Mouse (Mus musculus) erythroblast, adult 5-6 weeks (primary cell): ENCODE results near the gene D17Wsu92e. TPM values are rescaled to one million over a fixed set of nuclear protein-coding genes. Genes with fewer than 3 reads are reported as not detected.

Source experiments
- ATAC-seq: replicated peaks from 2 replicates; pipeline ENCODE4 v1.8.0; 2016; ENCODE audit warnings: moderate number of reproducible peaks, mild to moderate bottlenecking, moderate TSS enrichment, inconsistent platforms; ENCODE audit not compliant: poor library complexity, low FRiP score, severe bottlenecking
- total RNA-seq, 2 experiments: library from RNA; stranded (forward) in 1 of 2; stranded (reverse) in 1 of 2; fragments of 150-400 nt in 1 of 2; fragments of 200-764, 138-1000 nt in 1 of 2; gene quantifications; 2 replicates each; pipeline versions ENCODE4 v1.2.3 to v1.2.4; 2015 to 2017; ENCODE audit warnings: low replicate concordance in 2 of 2

D17Wsu92e gene
- total RNA-seq, 2 experiments from 2014 or later, result 63.8 to 193 TPM

DNA sequence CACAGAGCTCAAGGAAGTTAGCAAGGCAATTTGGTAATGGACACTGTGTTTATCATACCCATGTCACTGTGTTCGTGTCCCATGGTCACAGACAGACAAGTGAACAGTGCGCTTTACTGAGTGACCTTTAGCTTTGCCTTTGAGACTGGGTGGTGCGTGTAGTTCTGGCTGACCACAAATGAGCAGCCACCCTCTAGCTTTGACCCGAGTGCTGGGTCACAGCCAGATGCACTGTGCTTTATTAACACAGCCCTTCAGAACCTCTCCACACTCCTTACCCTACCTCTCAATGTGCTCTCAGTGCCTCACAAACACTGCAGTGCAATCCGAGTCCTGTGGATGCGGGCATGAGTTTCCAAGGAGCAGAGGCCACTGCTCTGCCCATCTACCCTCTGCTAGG is 27.3 kb downstream of the D17Wsu92e start:
- ATAC-seq, result no peak

DNA sequence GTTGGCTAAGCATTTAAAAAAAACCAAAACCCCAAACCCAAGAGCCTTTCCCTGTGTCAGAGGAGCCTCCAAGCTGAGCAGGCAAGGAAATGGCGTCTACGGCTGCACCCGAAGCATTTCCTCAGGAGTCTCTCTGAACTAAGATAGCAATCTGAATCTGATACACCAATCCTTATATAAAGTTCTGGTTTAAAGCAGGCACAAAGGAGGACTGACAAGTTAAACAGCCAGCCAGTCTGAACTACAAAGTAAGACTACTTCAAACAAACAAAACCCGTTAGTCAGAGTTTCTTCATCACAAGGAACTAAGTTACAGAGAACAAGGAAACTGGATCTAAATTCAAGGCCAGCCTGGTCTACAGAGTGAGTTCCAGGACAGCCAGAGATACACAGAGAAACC is 27.9 kb downstream of the D17Wsu92e start:
- ATAC-seq, result no peak

DNA sequence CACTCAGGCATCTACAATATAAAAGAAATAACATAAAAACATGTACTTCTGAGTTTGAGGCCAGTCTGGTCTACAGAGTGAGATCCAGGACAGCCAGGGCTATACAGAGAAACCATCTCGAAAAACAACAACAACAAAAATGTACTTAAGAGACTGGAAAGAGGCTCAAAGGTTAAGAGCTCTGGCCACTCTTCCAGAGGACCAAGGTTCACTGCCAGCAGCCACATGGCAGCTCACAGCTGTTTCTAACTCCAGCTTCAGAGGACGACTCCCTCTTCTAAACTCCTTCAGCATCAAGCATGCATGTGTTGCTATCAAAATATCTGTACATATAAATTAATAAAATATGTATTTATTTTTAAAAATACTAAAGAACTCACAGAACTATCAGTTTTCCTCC is 28.9 kb downstream of the D17Wsu92e start:
- ATAC-seq, result no peak

DNA sequence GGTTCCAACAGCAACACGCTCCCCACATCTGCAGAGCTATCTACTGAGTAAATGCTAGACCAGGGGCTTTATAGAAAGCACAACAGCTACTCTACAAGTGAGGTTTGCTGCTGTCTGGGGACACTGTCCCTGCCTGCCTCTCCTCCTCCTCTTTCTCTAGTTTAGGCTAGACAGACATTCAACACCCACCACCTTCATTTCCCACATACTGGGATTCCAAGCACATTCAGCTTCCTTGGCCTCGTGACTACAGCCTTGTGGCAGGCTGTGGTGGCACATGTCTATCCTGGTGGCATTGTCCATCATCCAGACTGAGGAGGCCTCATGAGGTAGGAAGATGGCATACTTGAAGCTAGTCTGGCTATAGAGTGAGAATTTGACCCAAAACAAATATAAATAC is 29.5 kb downstream of the D17Wsu92e start:
- ATAC-seq, result no peak

DNA sequence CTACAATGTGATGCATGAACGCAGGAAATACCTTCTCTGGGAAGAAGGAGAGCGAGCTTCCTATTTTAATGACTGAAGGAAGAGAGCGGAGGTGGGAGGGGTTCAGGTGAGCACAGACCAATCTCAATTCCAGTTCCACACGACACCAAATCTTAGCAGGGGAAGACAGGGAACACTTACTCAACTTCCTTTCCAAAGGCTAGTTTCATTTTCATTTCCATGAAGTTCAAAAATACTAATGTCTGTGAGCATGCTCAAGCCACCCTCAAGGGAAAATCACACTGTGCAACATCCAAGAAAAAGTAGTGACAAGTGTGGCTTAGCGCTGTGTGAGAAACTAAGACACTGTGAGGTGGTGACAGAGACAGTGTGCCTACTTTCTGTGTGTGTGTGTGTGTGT is 30.4 kb downstream of the D17Wsu92e start:
- no peak for ATAC-seq

DNA sequence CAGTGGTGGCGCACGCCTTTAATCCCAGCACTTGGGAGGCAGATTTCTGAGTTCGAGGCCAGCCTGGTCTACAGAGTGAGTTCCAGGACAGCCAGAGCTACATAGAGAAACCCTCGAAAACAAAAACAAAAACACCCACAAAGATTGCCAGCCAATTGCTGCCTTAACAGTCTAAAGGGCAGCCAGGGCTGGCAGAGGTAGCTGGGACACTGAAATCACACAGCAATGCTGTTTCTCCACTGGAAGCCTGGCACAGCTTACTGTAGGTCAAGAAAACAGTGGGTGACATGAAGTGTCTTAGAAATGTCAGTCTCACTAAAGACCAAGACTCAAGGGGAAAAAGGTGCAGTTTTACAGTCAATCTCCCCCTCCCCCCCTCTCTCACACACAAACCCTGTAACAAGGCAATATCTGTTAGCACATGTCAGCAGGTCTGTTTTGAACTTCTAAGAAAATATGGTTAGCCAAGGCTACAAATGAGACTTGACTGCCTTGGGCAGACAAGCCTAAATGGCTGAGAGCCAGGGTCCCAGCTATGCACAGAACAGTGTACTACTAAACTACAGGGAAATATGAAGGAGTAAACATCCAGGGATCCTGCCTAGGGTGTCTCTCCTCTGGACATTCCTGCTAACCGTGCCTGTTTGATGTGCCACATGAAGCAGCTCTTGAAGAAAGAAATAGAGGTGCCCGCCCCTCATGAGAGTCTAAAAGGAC is 31.8 kb downstream of the D17Wsu92e start:
- no peak for ATAC-seq

DNA sequence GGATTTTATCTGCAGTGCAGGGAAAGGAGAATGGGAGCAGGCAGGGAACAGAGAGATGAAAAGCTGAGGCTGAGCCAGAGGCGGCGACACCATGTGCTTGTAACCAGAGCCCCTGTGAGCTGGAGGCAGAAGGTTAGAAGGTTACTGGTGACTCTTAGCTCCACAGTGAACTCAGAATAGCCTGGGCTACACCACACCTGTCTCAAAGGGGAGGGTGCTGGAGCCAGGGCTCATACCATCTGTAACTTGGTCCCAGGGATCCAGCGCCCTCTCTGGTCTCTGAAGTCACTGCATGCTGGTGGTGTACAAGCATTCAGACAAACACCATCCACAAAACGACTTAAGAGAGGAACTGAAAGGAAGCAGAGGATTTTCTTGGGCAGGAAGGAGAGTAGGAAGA is 36.9 kb downstream of the D17Wsu92e start:
- ATAC-seq, result no peak

DNA sequence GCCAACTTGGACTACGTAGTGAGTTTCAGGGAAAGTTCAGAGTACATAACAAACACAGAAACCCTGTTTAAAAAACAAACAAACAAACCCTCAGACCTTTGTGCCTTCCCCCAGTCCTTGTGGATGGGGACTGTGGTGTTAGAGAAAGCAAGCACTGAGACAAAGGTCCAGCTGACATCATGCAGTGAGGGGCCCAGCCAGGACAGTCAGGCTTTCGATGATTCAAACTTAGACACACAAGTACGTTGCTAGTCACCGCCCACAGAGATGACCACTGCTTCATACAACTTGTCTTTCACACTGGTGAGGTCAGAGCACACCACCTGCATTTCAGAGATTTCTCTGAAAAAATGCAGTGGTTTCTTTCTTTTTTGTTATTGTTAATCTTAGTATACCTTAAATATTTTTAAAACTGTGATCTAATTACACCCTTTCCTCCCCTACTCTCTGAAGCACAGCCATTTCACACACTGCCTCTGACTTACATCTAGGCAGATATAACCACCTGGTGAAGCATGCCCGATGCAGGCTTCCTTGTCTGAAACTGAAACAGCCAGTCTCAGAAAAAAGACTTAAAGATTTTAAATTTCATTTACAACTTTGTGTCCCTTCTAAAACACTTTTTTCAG is 39.3 kb downstream of the D17Wsu92e start:
- ATAC-seq, result no peak

DNA sequence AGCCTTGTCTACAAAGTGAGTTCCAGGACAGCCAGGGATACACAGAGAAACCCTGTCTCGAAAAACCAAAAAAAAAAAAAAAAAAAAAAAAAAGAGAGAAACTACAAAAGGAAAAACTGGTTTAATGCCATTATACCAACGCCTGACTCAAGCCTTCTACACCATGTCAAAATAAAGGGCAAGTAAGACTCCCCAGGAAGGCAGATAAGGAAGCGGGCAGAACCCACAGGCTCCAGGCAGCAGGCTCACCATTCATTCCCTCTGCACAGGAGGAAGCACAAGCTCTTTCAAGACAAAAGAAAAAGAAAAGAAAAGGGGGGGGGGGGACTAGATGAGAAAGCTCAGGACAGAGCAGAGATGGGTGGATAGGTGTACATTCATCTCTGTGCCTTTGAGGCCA is 40.7 kb downstream of the D17Wsu92e start:
- ATAC-seq, result peak; percentile 40; the same call in 1 of the 2 replicates

DNA sequence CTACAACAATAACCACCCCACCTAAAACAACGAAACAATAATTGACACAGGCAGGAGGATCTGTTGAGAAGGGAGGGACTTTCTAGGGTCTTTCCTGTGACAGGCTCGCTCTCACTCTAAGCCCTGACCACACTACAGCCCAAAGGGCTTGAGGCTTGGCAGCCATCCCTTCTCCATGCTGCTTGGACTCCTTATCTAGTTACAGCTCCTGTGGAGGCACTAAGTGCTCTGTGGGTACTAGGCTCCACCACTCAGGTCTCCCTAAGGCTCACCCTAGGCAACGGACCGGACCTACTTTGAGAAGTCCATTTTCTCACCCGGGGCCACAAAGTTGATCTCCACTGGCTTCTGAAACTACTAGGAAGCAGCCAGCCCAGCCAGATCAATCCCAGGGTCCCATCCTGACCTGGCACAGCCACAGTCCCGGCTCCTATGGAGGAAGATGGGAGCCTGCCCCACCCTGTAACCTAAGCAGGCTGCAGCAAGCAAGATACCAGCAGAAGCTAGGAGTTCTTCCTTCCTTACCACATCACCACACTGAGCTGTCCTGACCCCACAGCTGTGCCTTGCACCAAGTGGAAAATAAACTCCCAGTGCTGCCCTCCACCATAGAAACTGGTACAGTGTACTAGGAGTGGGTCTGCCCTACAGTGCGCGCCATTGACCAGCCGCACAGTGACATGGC is 41.6 kb downstream of the D17Wsu92e start:
- peak; percentile 78 for ATAC-seq

DNA sequence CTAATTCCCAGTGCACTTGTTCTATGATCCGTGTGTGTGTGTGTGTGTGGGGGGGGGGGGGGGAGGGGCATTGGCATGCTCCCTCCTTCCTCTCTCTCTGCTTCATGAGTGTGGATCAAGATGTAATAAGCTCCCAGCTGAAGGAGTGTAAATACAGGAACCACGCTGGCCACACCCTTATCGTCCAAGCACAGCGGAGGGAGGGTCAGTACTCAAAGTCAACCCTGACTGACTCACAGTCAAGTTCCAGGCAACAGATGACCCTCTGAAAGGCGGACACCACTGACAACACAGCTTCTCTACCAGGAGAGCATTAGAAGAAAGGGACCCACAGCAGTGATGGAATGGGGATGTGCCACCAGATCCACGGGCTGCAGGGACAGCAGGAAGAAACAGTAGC is 42.6 kb downstream of the D17Wsu92e start:
- ATAC-seq, result peak; percentile 79

DNA sequence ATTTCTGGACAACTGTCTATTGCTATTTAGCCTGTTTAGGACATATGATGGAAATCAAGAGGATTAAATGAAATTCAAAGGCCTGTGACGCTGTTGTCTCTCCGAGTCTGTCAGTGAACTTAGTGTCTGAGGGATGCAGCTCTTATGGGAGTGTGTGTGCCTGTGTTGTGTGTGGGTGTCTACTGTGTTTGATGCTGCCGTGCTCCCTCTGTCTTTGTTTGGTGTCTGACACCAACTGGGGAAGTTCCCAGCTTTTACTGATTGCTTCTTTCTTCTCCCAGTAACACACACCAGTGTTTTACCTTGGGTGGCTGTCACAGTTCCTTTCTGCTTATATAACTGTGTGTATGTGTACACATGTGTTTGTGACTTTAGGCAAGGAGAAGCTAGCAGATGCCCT is 46.2 kb downstream of the D17Wsu92e start:
- no peak for ATAC-seq

DNA sequence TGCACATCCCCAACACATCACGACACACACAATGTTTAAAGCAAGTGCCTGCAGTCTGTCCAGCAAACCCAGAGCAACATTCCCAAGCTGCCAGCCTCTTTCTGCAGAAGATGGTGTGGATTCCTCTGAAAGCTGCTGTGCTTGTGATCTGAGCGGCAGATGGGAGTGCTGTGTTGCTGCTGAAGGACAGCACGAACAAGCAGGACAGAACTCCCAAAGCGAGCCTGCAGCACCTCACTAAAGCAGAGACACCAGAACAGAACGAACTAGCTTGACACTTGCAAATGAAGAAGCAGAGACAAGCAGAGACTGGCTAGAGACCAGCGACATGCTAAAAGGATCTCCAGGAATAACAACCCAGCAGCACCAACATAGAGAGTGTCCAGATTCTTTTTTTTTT is 48.8 kb downstream of the D17Wsu92e start:
- no peak for ATAC-seq

DNA sequence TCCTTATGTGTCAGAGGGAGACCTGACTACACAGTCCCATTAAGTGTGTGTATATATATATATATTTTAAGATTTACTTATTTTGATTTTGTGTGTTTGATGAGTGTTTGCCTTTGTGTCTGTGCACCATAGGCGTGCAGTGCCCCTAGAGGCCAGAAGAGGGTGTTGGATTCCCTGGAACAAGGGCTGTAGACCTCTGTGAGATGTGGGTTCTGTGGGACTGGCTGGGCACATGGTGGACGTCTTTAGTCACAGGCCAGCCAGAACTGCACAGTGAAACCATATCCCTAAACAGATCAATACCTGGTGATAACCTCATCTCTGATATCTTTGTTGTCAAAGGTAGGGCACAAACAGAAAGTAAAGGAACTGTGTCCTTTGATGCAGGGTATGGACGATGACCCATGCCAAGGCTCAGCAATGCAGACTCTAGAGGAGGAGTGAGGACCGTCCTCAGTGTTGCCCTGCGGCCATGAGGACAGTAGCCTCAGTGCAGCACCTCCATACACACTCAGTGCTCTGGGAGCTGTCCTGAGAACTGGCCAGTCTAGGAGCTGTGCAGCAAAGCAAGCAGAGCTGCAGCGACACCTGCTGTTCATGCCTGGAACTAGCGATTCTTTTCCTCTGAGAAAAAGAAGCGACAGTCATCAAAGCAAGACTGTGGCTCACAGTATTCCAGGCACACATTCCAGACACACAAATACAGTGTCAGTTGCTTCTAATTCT is 51.5 kb downstream of the D17Wsu92e start:
- peak; percentile 58 for ATAC-seq

DNA sequence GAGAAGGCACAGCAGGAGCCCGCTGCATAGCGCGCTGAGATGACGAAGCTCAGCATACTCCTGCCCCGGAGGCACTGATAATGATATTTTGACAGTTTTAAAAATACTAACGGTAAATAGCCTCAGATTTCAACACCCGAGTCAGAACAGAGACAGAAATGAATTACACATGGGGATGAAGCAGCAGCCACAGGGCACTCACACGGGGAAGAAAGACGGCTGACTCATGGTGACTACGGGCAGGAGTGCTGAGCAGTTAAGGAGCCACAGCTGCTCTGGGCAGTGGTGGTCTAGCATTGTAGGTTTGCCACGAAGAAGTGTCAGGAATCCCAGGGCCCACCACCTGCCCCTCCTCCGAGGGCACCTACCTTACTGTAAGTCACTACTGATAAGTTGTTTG is 52.9 kb downstream of the D17Wsu92e start:
- peak; percentile 54 for ATAC-seq

DNA sequence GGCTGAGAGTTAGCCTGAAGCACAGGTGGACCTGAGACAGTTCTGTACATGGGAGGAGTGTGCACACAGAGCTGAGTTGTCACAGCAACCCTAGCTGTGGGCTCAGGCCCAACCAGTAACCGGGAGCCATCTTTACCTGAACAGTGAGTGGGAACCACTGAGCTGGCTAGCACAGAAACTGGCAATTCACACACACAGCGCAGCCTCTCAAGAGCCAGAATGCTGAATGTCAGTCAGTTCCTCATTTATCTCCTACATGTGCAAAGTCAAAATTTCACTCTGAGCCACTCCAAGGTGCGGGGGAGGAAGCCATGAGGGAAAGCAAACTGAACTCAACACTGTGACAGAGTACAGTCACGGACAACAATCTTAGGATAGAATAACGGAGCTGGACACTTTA is 53.3 kb downstream of the D17Wsu92e start:
- ATAC-seq, result no peak

DNA sequence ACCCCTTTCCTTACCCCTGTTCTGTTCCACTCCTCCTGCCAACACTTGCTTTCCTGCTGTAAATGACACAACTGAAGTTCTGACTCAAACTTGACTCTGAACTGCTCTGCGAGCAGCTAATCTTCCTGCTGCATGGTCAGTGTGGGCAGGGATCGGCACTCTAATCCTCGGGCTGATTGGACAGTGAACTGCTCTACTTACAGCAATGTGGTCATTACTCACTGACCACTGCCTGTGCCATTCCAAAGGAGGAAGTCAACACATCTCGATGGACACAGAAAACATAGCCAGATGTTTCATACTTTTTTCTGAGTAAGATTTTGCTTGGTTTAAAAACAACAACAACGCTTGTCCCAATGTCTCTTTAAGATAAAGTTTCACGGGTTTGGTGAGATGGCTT is 55.4 kb downstream of the D17Wsu92e start:
- no peak for ATAC-seq

DNA sequence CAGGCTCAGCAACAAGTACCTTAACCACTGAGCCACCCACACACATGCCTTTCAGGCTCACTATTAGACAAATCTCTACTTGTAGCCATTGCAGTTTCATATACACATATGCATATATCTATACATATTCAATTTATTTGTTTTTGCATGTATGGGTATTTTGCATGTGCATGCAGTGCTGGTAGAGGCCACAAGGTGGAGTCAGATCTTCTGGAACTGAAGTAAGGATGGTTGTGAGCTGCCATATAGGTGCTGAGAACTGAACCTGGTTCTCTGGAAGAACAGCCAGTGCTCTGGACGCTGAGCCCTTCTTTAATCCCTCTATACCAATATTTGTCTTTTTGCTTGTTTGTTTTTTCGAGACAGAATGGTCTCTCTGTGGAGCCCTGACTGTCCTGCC is 56.0 kb downstream of the D17Wsu92e start:
- no peak for ATAC-seq

DNA sequence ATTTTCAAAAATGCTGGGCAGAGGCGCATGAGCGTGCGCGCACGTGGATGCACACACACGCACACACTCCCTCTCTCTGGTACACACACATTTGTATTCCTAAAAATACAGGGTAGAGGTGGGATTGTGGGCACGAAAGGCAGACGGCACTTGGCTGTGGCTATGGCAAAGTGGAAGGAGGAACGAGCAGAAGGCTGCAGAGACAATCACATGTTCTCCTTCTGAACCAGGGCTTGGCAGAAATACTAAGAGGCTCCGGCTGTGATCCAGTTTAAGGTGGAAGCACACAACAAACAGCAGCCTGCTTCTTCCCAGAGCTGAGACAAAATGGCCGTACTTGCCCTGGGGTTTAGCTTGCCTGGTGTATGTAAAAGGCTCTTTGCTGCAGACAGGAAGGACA is 57.6 kb downstream of the D17Wsu92e start:
- ATAC-seq, result no peak

DNA sequence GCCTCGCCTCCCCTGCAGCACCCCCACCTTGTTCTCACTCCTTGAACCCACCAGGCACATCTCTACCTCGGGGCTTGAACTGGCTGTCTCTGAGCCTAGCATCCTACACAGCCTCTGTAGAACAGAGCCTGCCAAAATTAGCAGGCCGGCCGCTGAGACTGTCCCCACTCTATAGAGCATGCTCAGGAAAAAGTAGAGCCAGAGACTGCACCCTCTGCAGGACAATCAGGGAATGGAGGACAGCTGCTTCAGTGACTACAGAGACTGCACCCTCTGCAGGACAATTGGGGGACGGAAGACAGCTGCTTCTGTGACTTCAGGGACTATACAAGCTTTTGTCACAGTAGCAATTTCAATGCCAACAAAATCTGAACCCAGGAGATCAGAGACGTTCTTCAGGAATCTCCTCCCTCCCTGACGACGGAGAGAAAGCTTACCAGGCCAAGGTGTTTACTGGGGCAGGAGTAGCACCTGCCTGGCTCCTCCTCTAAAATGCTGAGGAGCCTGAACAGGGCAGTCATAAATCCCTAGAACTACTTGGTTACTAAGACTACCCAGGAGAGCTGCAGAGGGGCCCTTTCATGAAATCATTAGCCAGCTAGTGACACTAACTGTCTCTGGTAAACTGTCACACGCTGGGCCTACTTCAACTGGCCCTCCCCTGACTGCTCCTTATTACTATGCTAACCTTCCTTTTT is 58.7 kb downstream of the D17Wsu92e start:
- ATAC-seq, result 0 out of 2 replicates have a peak, but pooled peaks have one; percentile 36
